Mouse (Mus musculus) erythroblast, adult 5-6 weeks (primary cell): ENCODE measurements around the gene Scai. TPM values are rescaled to one million over a fixed set of nuclear protein-coding genes. Genes with fewer than 3 reads are reported as not detected.
A peak's percentile ranks its signal among the peaks of the same experiment; 100 is the strongest.

ENCODE experiments used
- ATAC-seq: replicated peaks from 2 replicates; pipeline ENCODE4 v1.8.0; 2016; ENCODE audit warnings: moderate number of reproducible peaks, mild to moderate bottlenecking, moderate TSS enrichment, inconsistent platforms; ENCODE audit not compliant: poor library complexity, low FRiP score, severe bottlenecking
- total RNA-seq, 2 experiments: library from RNA; stranded (forward) in 1 of 2; stranded (reverse) in 1 of 2; fragments of 150-400 nt in 1 of 2; fragments of 200-764, 138-1000 nt in 1 of 2; gene quantifications; 2 replicates each; pipeline versions ENCODE4 v1.2.3 to v1.2.4; 2015 to 2017; ENCODE audit warnings: low replicate concordance in 2 of 2

Gene Scai
- total RNA-seq (2015; ENCODE audit: low replicate concordance) (4.2 and 6.7 TPM in 2 replicates), total RNA-seq (2017; ENCODE audit: low replicate concordance) (3.8 and 11.4 TPM in 2 replicates)

GRCm38 (mm10) chr2:39190561-39191056 is at the start of gene Scai:
TSS of gene Scai (minus strand) at chr2:39190734.
- ATAC-seq: peak; percentile 99

GRCm38 (mm10) chr2:39226731-39227130 is 36.2 kb upstream of the Scai start:
- no peak for ATAC-seq

GRCm38 (mm10) chr2:39226019-39226640 is 35.6 kb upstream of the Scai start, which contains the start of gene Ppp6c:
TSS of gene Ppp6c (minus strand) at chr2:39226451.
- ATAC-seq: peak; percentile 93

- peak; percentile 80 for ATAC-seq
These were observed 34.9 kb upstream of the Scai start for GRCm38 (mm10) chr2:39225331-39226018.

GRCm38 (mm10) chr2:39224621-39225020 is 34.1 kb upstream of the Scai start:
- ATAC-seq: no peak

- no peak for ATAC-seq
These were observed 29.5 kb upstream of the Scai start for GRCm38 (mm10) chr2:39220010-39220409.

GRCm38 (mm10) chr2:39219034-39219433 is 28.5 kb upstream of the Scai start:
- ATAC-seq: no peak

GRCm38 (mm10) chr2:39217150-39217549 is 26.6 kb upstream of the Scai start:
- ATAC-seq: peak; percentile 45; the same call in 1 of the 2 replicates

GRCm38 (mm10) chr2:39210738-39211137 is 20.2 kb upstream of the Scai start:
- ATAC-seq: no peak

- ATAC-seq: no peak
These were observed 12.8 kb upstream of the Scai start for GRCm38 (mm10) chr2:39203359-39203758.

GRCm38 (mm10) chr2:39194809-39195208 is 4.3 kb upstream of the Scai start:
- no peak for ATAC-seq

- peak; percentile 31; the same call in 1 of the 2 replicates for ATAC-seq
These were observed 473 bp downstream of the Scai start for GRCm38 (mm10) chr2:39189961-39190560.

GRCm38 (mm10) chr2:39185942-39186341 is 4.6 kb downstream of the Scai start:
- ATAC-seq: no peak

GRCm38 (mm10) chr2:39183587-39183986 is 6.9 kb downstream of the Scai start:
- ATAC-seq: no peak

- no peak for ATAC-seq
These were observed 29.5 kb downstream of the Scai start for GRCm38 (mm10) chr2:39160996-39161395.

- no peak for ATAC-seq
These were observed 32.6 kb downstream of the Scai start for GRCm38 (mm10) chr2:39157916-39158315.

- ATAC-seq: no peak
These were observed 33.7 kb downstream of the Scai start for GRCm38 (mm10) chr2:39156821-39157220.

- ATAC-seq: no peak
These were observed 39.6 kb downstream of the Scai start for GRCm38 (mm10) chr2:39150943-39151342.

- no peak for ATAC-seq
These were observed 42.5 kb downstream of the Scai start for GRCm38 (mm10) chr2:39148075-39148474.

GRCm38 (mm10) chr2:39146469-39146868 is 44.1 kb downstream of the Scai start:
- ATAC-seq: no peak
